11 mouse cellular contexts compared by ENCODE assay signal in the genomic region with DNA sequence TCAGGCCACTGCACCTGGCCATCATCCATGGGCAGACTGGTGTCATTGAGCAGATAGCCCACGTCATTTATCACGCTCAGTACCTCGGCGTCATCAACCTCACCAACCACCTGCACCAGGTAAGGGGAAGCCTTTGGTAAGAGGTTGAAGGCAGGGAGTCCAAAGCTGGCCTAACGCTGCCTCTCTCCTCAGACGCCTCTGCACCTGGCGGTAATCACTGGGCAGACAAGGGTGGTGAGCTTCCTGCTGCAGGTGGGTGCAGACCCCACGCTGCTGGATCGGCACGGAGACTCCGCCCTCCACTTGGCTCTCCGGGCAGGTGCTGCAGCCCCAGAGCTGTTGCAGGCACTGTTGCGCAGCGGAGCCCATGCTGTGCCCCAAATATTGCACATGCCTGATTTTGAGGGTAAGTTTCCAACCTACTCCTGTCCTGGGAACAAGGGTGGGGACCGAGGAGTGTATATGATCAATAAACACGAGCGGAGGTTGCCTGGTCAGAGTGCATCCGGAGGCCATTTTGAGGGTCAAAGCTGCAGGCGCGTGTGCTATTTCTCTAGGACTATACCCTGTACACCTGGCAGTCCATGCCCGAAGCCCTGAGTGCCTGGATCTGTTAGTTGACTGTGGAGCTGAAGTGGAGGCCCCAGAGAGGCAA. TPM values are rescaled to one million over a fixed set of nuclear protein-coding genes. Genes with fewer than 3 reads are reported as not detected.
DNase-seq lines count a peak whose midpoint lies in the region; ATAC-seq lines count a peak whose summit lies in the region.
"Had no signal": no experiment of that assay in that cellular context is flagged by ENCODE, and none has a peak within 500 bp of the region (broad histone marks: within the 10 kb centered on the region; RNA-seq: fewer than 3 reads in every experiment).

No protein-coding gene starts in this region.

- H3K4me2 ChIP-seq in liver, embryonic 11.5 days: no peak overlapping the region; the same call in 1 of the 2 replicates
- H3K4me2 ChIP-seq in hindbrain, embryonic 16.5 days (ENCODE audit: low read length): no peak overlapping the region; the same call in 1 of the 2 replicates

- no peak overlapping the region for H3K9ac ChIP-seq in liver, embryonic 11.5 days (ENCODE audit: low read depth, low read length)
- H3K9ac ChIP-seq in hindbrain, embryonic 16.5 days (ENCODE audit: low read depth, low read length): no peak overlapping the region

- H3K9me3 ChIP-seq in liver, embryonic 11.5 days (ENCODE audit: control insufficient read depth, low read length): no peaks in the 10 kb centered on the region
- no peaks in the 10 kb centered on the region for H3K9me3 ChIP-seq in hindbrain, embryonic 16.5 days (ENCODE audit: control insufficient read depth, low read length)
- H3K9me3 ChIP-seq: hindbrain, embryonic 12.5 days; neural tube, embryonic 13.5 days had no signal

- H3K27me3 ChIP-seq in liver, embryonic 11.5 days (replicated peaks; ENCODE audit: control insufficient read depth, insufficient read depth, low read length): peaks cover 33% of the 10 kb centered on the region
- peaks cover 20% of the 10 kb centered on the region for H3K27me3 ChIP-seq in hindbrain, embryonic 16.5 days (replicated peaks; ENCODE audit: control insufficient read depth, insufficient read depth, low read length)

- no peak overlapping the region for H3K27ac ChIP-seq in liver, embryonic 11.5 days (ENCODE audit: low read depth, low read length)
- no peak overlapping the region for H3K27ac ChIP-seq in hindbrain, embryonic 16.5 days (ENCODE audit: low read depth, low read length)
- H3K27ac ChIP-seq: heart, adult 2 months; hindbrain, embryonic 12.5 days; neural tube, embryonic 13.5 days had no signal

- ATAC-seq in liver, embryonic 11.5 days (replicated peaks; ENCODE audit: low FRiP score): no peak
- no peak for ATAC-seq in hindbrain, embryonic 16.5 days

- H3K4me1 ChIP-seq in liver, embryonic 11.5 days (replicated peaks; ENCODE audit: control insufficient read depth, insufficient read depth, low read length): peaks cover 30% of the 10 kb centered on the region
- H3K4me1 ChIP-seq in hindbrain, embryonic 16.5 days (ENCODE audit: control insufficient read depth, insufficient read depth, low read depth, low read length): peaks cover 8% of the 10 kb centered on the region

- intact Hi-C loops in gastrocnemius, postnatal 36 days (cut with DNase I): loop anchor here (2.0 to 5.0 kb wide), 2 partner anchors 17 to 222 kb away; partner anchors contain the start of gene Psd

- WGBS in liver, embryonic 11.5 days: 78% methylated on average over 21 of the region's 21 CpGs
- 81% methylated on average over 21 of the region's 21 CpGs for WGBS in hindbrain, embryonic 16.5 days

- H3K36me3 ChIP-seq in liver, embryonic 11.5 days (ENCODE audit: control insufficient read depth, insufficient read depth, low read length): peaks cover 13% of the 10 kb centered on the region
- peaks cover 22% of the 10 kb centered on the region for H3K36me3 ChIP-seq in hindbrain, embryonic 16.5 days (ENCODE audit: control insufficient read depth, insufficient read depth, low read length)

- DNase-seq in gastrocnemius, postnatal 10 days: peak; percentile 3
- DNase-seq in gastrocnemius, postnatal 36 days: no peak
- DNase-seq in liver, embryonic 11.5 days (ENCODE audit: low spot score): peak; percentile 31
- DNase-seq in liver: no peak
- peak; percentile 18 for DNase-seq in thymus, postnatal 4 days
- no peak for DNase-seq in thymus, adult 18-20 months
- peak; percentile 44 for DNase-seq in testis, postnatal 10 days (ENCODE audit: low spot score)

- no peak overlapping the region for H3K4me3 ChIP-seq in liver, embryonic 11.5 days (ENCODE audit: low read depth, low read length)
- H3K4me3 ChIP-seq in hindbrain, embryonic 16.5 days (ENCODE audit: low read length): no peak overlapping the region

RNA-seq across cellular contexts. Expression of gene Nfkb2, which starts 5.7 kb away (rescaled TPM):
- 10 to 100 TPM; 10.4 to 14.3 TPM for total RNA-seq in gastrocnemius, postnatal 10 days (2021)
- 1 to 10 TPM; 7.3 to 8.6 TPM for total RNA-seq in gastrocnemius, postnatal 36 days (2021)
- polyA plus RNA-seq in liver, embryonic 11.5 days (2014; fragmentation: Nextera tagmentation; extraction: Ambion mirVana): 6.0 and 6.6 TPM in 2 replicates
- 2.4 and 3.3 TPM in 2 replicates for polyA plus RNA-seq in hindbrain, embryonic 16.5 days (2015; fragmentation: Nextera tagmentation; extraction: Ambion mirVana)

RNA-seq across cellular contexts. Expression of gene Psd, which starts 17.2 kb away (rescaled TPM):
- total RNA-seq in gastrocnemius, postnatal 10 days (2021): 1 to 10 TPM; 2.2 to 2.6 TPM
- total RNA-seq in gastrocnemius, postnatal 36 days (2021): under 1 TPM; 0.51 to 0.62 TPM
- 11.9 and 12.4 TPM in 2 replicates for polyA plus RNA-seq in liver, embryonic 11.5 days (2014; fragmentation: Nextera tagmentation; extraction: Ambion mirVana)
- polyA plus RNA-seq in hindbrain, embryonic 16.5 days (2015; fragmentation: Nextera tagmentation; extraction: Ambion mirVana): 99.1 and 112 TPM in 2 replicates

RNA-seq across cellular contexts. Expression of gene Fbxl15, which starts 18.2 kb away (rescaled TPM):
- 1 to 10 TPM; 2.7 to 3.7 TPM for total RNA-seq in gastrocnemius, postnatal 10 days (2021)
- 1 to 10 TPM; 2.7 to 2.9 TPM for total RNA-seq in gastrocnemius, postnatal 36 days (2021)
- polyA plus RNA-seq in liver, embryonic 11.5 days (2014; fragmentation: Nextera tagmentation; extraction: Ambion mirVana): 15.7 and 16.4 TPM in 2 replicates
- 49.4 and 55.6 TPM in 2 replicates for polyA plus RNA-seq in hindbrain, embryonic 16.5 days (2015; fragmentation: Nextera tagmentation; extraction: Ambion mirVana)

RNA-seq across cellular contexts. Expression of gene Cuedc2, which starts 28.7 kb away (rescaled TPM):
- 10 to 100 TPM; 88.3 TPM for total RNA-seq in gastrocnemius, postnatal 10 days (2021)
- 10 to 100 TPM; 55.9 to 56.4 TPM for total RNA-seq in gastrocnemius, postnatal 36 days (2021)
- 151 and 153 TPM in 2 replicates for polyA plus RNA-seq in liver, embryonic 11.5 days (2014; fragmentation: Nextera tagmentation; extraction: Ambion mirVana)
- 343 and 362 TPM in 2 replicates for polyA plus RNA-seq in hindbrain, embryonic 16.5 days (2015; fragmentation: Nextera tagmentation; extraction: Ambion mirVana)

RNA-seq across cellular contexts. Expression of gene Mfsd13a, which starts 31.1 kb away (rescaled TPM):
- 1 to 10 TPM; 1.2 to 1.5 TPM for total RNA-seq in gastrocnemius, postnatal 10 days (2021)
- total RNA-seq in gastrocnemius, postnatal 36 days (2021): 1 to 10 TPM in 1 of 2 experiments, under 1 TPM in 1; 0.79 to 1.1 TPM
- polyA plus RNA-seq in liver, embryonic 11.5 days (2014; fragmentation: Nextera tagmentation; extraction: Ambion mirVana): 21.9 and 25.4 TPM in 2 replicates
- 13.0 and 13.4 TPM in 2 replicates for polyA plus RNA-seq in hindbrain, embryonic 16.5 days (2015; fragmentation: Nextera tagmentation; extraction: Ambion mirVana)

Comparison
In these comparisons a context has a peak if more than half of its experiments do, and no peak if none do; other contexts are left out.
1. DNase-seq: peak in gastrocnemius, postnatal 10 days (single experiment), liver, embryonic 11.5 days (single experiment), thymus, postnatal 4 days (single experiment) and testis, postnatal 10 days (single experiment); none in gastrocnemius, postnatal 36 days (0 of 2), liver (single experiment) and thymus, adult 18-20 months (0 of 2).